8 mouse cellular contexts compared by ENCODE assay signal in genomic region chr1:189920701-189921567, GRCm38 (mm10). TPM values are rescaled to one million over a fixed set of nuclear protein-coding genes. Genes with fewer than 3 reads are reported as not detected.
A peak's percentile ranks its signal among the peaks of the same experiment; 100 is the strongest.
DNase-seq lines count a peak whose midpoint lies in the region; ATAC-seq and TF ChIP-seq lines count a peak whose summit lies in the region.

No protein-coding gene starts in this region.

- peak overlapping the region; percentile 86 for H3K9ac ChIP-seq in hindbrain, embryonic 16.5 days (ENCODE audit: low read depth, low read length)

- TF ChIP-seq CTCF in gastrocnemius, adult 2 months (IDR thresholded peaks at IDR 0.05) = no peak
- no peak for TF ChIP-seq CTCF in cortical plate, adult 2 months (IDR thresholded peaks at IDR 0.05; ENCODE audit: extremely low read depth, insufficient read depth, low read length)

- intact Hi-C loops in gastrocnemius, adult 2 months (cut with DNase I) = no loop called here

- ATAC-seq in CD4-positive, CD25-positive, alpha-beta regulatory T cell, adult 4 months = peak; percentile 9
- no peak; the same call in 1 of the 2 replicates for ATAC-seq in hindbrain, embryonic 16.5 days

- no peaks in the 10 kb centered on the region for H3K9me3 ChIP-seq in hindbrain, embryonic 16.5 days (ENCODE audit: control insufficient read depth, low read length)
- no peaks in the 10 kb centered on the region for H3K9me3 ChIP-seq in midbrain, embryonic 10.5 days (replicated peaks)

- no peaks in the 10 kb centered on the region for H3K36me3 ChIP-seq in hindbrain, embryonic 16.5 days (ENCODE audit: control insufficient read depth, insufficient read depth, low read length)
- no peaks in the 10 kb centered on the region for H3K36me3 ChIP-seq in midbrain, embryonic 10.5 days

- no peak for TF ChIP-seq POLR2A in cortical plate, adult 2 months (IDR thresholded peaks at IDR 0.05; ENCODE audit: extremely low read depth, insufficient read depth, low read length)

- H3K4me2 ChIP-seq in hindbrain, embryonic 16.5 days (ENCODE audit: low read length) = peak overlapping the region; percentile 87

- H3K4me3 ChIP-seq in gastrocnemius, adult 2 months = peak overlapping the region; percentile 96
- peak overlapping the region; percentile 66 for H3K4me3 ChIP-seq in cortical plate, adult 2 months (ENCODE audit: insufficient read depth, low read length)
- H3K4me3 ChIP-seq in hindbrain, embryonic 16.5 days (ENCODE audit: low read length) = peak overlapping the region; percentile 84
- H3K4me3 ChIP-seq in midbrain, embryonic 10.5 days = peak overlapping the region; percentile 88

- peak; percentile 56 for DNase-seq in gastrocnemius, adult 2 months
- DNase-seq in gastrocnemius, postnatal 4 days (ENCODE audit: low spot score in 2 of 2) = no peak
- no peak for DNase-seq in midbrain, embryonic 10.5 days (ENCODE audit: low spot score)
- DNase-seq in right cerebral cortex, postnatal 25 days = no peak
- DNase-seq in frontal cortex, postnatal 14 days (ENCODE audit: low spot score in 2 of 2) = no peak

- no peaks in the 10 kb centered on the region for H3K27me3 ChIP-seq in hindbrain, embryonic 16.5 days (replicated peaks; ENCODE audit: control insufficient read depth, insufficient read depth, low read length)
- peaks cover 39% of the 10 kb centered on the region for H3K27me3 ChIP-seq in midbrain, embryonic 10.5 days (ENCODE audit: low read depth, poor library complexity, severe bottlenecking)

- WGBS in hindbrain, embryonic 16.5 days = 38% methylated on average over 28 of the region's 28 CpGs
- WGBS in midbrain, embryonic 10.5 days = 53% methylated on average over 28 of the region's 28 CpGs

- peak overlapping the region; percentile 97 for H3K27ac ChIP-seq in gastrocnemius, adult 2 months
- peak overlapping the region; percentile 21; the same call in 1 of the 2 replicates for H3K27ac ChIP-seq in cortical plate, adult 2 months (ENCODE audit: insufficient read depth, low read length)
- H3K27ac ChIP-seq in hindbrain, embryonic 16.5 days (ENCODE audit: low read depth, low read length) = no peak overlapping the region
- H3K27ac ChIP-seq in midbrain, embryonic 10.5 days (replicated peaks) = peak overlapping the region; percentile 94

- H3K4me1 ChIP-seq in cortical plate, adult 2 months (ENCODE audit: control insufficient read depth, insufficient read depth, low read length) = peaks cover 2% of the 10 kb centered on the region; the same call in 1 of the 2 replicates
- H3K4me1 ChIP-seq in hindbrain, embryonic 16.5 days (ENCODE audit: control insufficient read depth, insufficient read depth, low read depth, low read length) = peaks cover 15% of the 10 kb centered on the region
- H3K4me1 ChIP-seq in midbrain, embryonic 10.5 days = peaks cover 71% of the 10 kb centered on the region

RNA-seq across cellular contexts. Expression of gene Smyd2, which starts 1.2 kb away (rescaled TPM):
- total RNA-seq in gastrocnemius, adult 2 months (2021) = 100 to 1,000 TPM; 200 to 329 TPM
- 100 to 1,000 TPM; 144 to 145 TPM for total RNA-seq in gastrocnemius, postnatal 4 days (2021)
- polyA plus RNA-seq in CD4-positive, CD25-positive, alpha-beta regulatory T cell, adult 4 months (2017; shearing (Covaris generic)) = 1 to 10 TPM; 6.7 to 8.9 TPM
- 125 and 126 TPM in 2 replicates for polyA plus RNA-seq in cortical plate, adult 2 months (2012; rRNA removed)
- 87.4 and 87.8 TPM in 2 replicates for polyA plus RNA-seq in hindbrain, embryonic 16.5 days (2015; fragmentation: Nextera tagmentation; extraction: Ambion mirVana)
- polyA plus RNA-seq in midbrain, embryonic 10.5 days (2016; fragmentation: Nextera tagmentation; extraction: Ambion mirVana) = 62.7 and 68.3 TPM in 2 replicates
